Mouse (Mus musculus) liver, postnatal 0 days (tissue): ENCODE results near the gene Tmem132c. TPM values are rescaled to one million over a fixed set of nuclear protein-coding genes. Genes with fewer than 3 reads are reported as not detected.

Experiments
- ATAC-seq: fragments of 200-750 bp; cut with Nextera tagmentation; 2 replicates; pipeline ENCODE4 v1.8.0; 2017; ENCODE audit warnings: mild to moderate bottlenecking, moderate library complexity
- DNase-seq: peaks from one replicate; pipeline ENCODE4 v3.0.0-alpha.2; 2016
- H3K27ac ChIP-seq: fragments of 300-500 bp; sonication (generic); 2 replicates; pipeline ENCODE4 v1.5.1; 2014; ENCODE audit warnings: antibody characterized with exemption, moderate library complexity, mild to moderate bottlenecking, low read depth
- H3K27me3 ChIP-seq: fragments of 300-500 bp; sonication (generic); 2 replicates; pipeline ENCODE4 v1.6.1; 2014; ENCODE audit warnings: low read length, control low read depth, mixed read lengths; ENCODE audit not compliant: insufficient read depth
- H3K36me3 ChIP-seq: fragments of 300-500 bp; sonication (generic); replicated peaks from 2 replicates; pipeline ENCODE4 v1.6.1; 2014; ENCODE audit warnings: mild to moderate bottlenecking, control low read depth, low read length, moderate library complexity, mixed read lengths; ENCODE audit not compliant: insufficient read depth
- H3K4me1 ChIP-seq: fragments of 300-500 bp; sonication (generic); 2 replicates; pipeline ENCODE4 v1.6.1; 2014; ENCODE audit warnings: antibody characterized with exemption, mild to moderate bottlenecking, control low read depth; ENCODE audit not compliant: insufficient read depth
- H3K4me2 ChIP-seq: fragments of 300-500 bp; sonication (generic); 2 replicates; pipeline ENCODE4 v1.6.1; 2014; ENCODE audit warnings: low read depth, mild to moderate bottlenecking, low read length, moderate library complexity, mixed read lengths
- H3K4me3 ChIP-seq: fragments of 300-500 bp; sonication (generic); 2 replicates; pipeline ENCODE4 v1.5.1; 2014; ENCODE audit warnings: low read depth, low read length
- H3K9ac ChIP-seq: fragments of 300-500 bp; sonication (generic); replicated peaks from 2 replicates; pipeline ENCODE4 v1.6.1; 2014; ENCODE audit warnings: mild to moderate bottlenecking, moderate library complexity
- H3K9me3 ChIP-seq: fragments of 300-500 bp; sonication (generic); 2 replicates; pipeline ENCODE4 v1.6.1; 2016; ENCODE audit warnings: mild to moderate bottlenecking, control low read depth, low read length, mixed read lengths
- CTCF ChIP-seq: sonication (generic); IDR thresholded peaks from 2 replicates; pipeline ENCODE4 v1.5.1; 2016; ENCODE audit warnings: antibody characterized with exemption, low read depth
- EP300 ChIP-seq: IDR thresholded peaks from 2 replicates; pipeline ENCODE4 v1.6.1; 2016; ENCODE audit warnings: antibody characterized with exemption, low read depth, mild to moderate bottlenecking
- WGBS: fragments of 180-500 bp; shearing (Covaris S2); extraction: QIAGEN DNeasy Blood & Tissue Kit; methylation state at CpG from one replicate; pipeline ENCODE4 v1.1.7; 2014; ENCODE audit not compliant: insufficient replicate concordance; 5-methylcytosine and 5-hydroxymethylcytosine counted together
- polyA plus RNA-seq: library from polyadenylated mRNA; unstranded; fragments of >200 nt; fragmentation: Nextera tagmentation; extraction: Ambion mirVana; gene quantifications from 2 replicates; pipeline ENCODE4 v1.2.1, GENCODE M21; 2015

Gene Tmem132c
- polyA plus RNA-seq, 1 experiment from 2014 or later, result 0.02 TPM

DNA sequence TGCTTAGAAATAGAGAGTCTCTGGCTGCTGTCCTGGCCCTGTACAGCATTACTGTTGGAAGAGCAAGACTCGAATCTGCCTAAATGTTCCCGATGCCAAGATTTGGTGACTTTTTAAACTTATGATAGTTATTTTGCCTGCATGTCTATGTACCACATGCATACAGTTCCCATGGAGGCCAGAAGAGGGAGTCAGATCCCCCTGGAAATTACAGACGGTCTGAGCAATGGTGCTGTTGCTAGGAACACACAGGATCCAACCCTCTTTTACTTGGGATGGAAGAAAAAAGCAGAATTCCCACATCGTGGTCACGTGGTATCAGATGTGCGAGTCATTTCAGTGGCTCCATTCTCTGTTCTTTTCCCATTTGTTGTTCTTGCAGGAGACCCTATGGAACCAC lies 351.2 kb downstream of the Tmem132c start:
- H3K27me3 ChIP-seq, result no peaks in the 10 kb centered on the region
- no peak overlapping the region for H3K4me3 ChIP-seq
- no peak overlapping the region for H3K9ac ChIP-seq
- no peak overlapping the region for H3K4me2 ChIP-seq
- no peak for TF ChIP-seq EP300
- peak; percentile 63 for TF ChIP-seq CTCF
- H3K27ac ChIP-seq, result no peak overlapping the region
- ATAC-seq, result no peak
- H3K4me1 ChIP-seq, result no peaks in the 10 kb centered on the region
- WGBS, result 73% methylated on average over 6 of the region's 6 CpGs
- no peaks in the 10 kb centered on the region for H3K9me3 ChIP-seq
- DNase-seq, result no peak
- peaks cover 55% of the 10 kb centered on the region for H3K36me3 ChIP-seq

DNA sequence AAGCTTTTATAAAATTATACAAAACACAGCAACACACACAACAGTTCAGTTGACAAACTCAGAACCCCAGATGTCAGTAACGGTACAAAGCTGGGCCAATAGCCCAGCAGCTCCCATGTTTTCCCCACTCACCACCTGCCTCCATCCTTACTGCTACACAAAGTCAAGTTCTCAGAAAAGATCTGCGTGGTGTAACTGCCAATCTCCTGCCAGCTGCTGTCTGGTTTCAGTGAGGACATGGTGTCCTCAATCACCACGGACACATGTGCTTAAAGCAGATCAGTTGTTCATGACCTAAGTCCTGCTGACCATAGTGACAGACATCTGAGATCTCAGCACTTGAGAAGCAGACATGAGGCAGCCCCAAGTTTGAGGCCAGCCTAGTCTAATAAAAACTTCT lies 354.1 kb downstream of the Tmem132c start:
- no peak for DNase-seq
- H3K27me3 ChIP-seq, result no peaks in the 10 kb centered on the region
- peaks cover 82% of the 10 kb centered on the region for H3K36me3 ChIP-seq
- no peak overlapping the region for H3K27ac ChIP-seq
- H3K4me1 ChIP-seq, result no peaks in the 10 kb centered on the region
- TF ChIP-seq CTCF (no peak), EP300 (no peak)
- no peak for ATAC-seq
- no peak overlapping the region for H3K9ac ChIP-seq
- no peak overlapping the region for H3K4me2 ChIP-seq
- H3K9me3 ChIP-seq, result no peaks in the 10 kb centered on the region
- WGBS, result 71% methylated on average over 3 of the region's 3 CpGs
- no peak overlapping the region for H3K4me3 ChIP-seq

DNA sequence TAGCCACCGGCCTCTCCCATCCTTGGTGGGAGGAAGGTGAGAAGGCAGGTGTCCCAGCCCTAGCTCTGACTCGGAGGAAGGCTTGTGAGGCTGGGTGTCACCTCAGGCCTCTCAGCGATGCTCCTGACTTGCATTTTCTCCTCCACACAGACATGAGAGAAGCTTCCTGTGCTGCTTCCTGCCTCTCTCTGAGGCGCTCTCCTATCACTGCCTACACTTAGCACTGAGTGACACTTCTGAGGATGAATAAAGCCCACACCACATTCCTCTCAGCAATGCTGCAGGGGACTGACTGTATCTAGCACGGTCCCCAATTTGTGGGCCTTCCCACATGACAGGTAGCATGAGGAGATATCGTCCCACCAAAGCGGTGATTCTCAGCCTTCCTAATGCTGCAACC lies 355.3 kb downstream of the Tmem132c start:
- Histone ChIP-seq H3K9me3 (no peaks in the 10 kb centered on the region), H3K27ac (no peak overlapping the region), H3K9ac (no peak overlapping the region), H3K27me3 (no peaks in the 10 kb centered on the region), H3K4me2 (no peak overlapping the region), H3K4me1 (no peaks in the 10 kb centered on the region), H3K4me3 (no peak overlapping the region), H3K36me3 (peaks cover 87% of the 10 kb centered on the region)
- no peak for ATAC-seq
- 83% methylated on average over 7 of the region's 7 CpGs for WGBS
- TF ChIP-seq CTCF, result no peak
- TF ChIP-seq EP300, result no peak
- no peak for DNase-seq

DNA sequence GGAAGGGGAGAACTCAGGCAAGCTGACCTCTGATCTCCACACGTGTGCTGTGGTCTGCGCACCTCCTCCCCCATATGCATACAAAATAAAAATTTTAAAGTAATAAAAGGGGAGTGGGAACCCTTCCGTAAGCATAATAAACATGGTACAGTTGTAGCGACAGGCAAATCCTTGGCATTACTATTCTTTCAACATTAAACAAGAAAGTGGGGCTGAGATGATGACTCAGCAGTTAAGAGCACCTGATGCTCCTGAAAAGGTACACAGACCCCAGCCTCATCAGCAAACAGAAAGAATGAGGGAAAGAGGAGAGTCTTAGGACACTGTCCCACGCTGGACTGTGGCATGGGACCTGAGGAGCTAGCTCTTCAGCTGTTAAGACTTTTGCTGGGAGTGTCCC lies 361.4 kb downstream of the Tmem132c start:
- H3K4me2 ChIP-seq, result no peak overlapping the region
- no peak overlapping the region for H3K9ac ChIP-seq
- no peaks in the 10 kb centered on the region for H3K9me3 ChIP-seq
- ATAC-seq (no peak), DNase-seq (no peak)
- no peak overlapping the region for H3K27ac ChIP-seq
- peaks cover 93% of the 10 kb centered on the region for H3K36me3 ChIP-seq
- H3K27me3 ChIP-seq, result no peaks in the 10 kb centered on the region
- no peaks in the 10 kb centered on the region for H3K4me1 ChIP-seq
- TF ChIP-seq EP300, result no peak
- no peak for TF ChIP-seq CTCF
- H3K4me3 ChIP-seq, result no peak overlapping the region
- WGBS, result 88% methylated on average over 5 of the region's 5 CpGs

DNA sequence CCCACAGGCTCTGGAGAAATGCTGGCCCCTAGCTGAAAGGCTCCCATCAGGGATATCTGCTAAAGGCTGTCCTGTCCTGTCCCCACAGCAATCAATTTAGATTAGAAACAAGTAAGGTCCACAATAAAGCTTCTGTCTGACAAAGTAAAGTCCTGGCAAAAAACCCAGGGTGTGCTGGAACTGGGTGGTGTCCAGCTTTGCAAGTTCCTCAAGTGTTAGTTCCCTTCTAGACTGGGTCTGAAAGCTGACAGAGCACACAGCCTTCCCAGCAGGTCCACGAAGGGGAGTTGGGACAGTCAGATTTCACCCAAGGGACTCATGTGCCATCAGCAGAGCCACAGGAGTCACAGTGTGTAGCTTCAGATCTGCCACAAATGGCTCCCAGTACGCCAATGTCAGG lies 365.9 kb downstream of the Tmem132c start:
- H3K4me3 ChIP-seq, result no peak overlapping the region
- DNase-seq, result no peak
- 77% methylated on average over 2 of the region's 2 CpGs for WGBS
- TF ChIP-seq EP300 (no peak), CTCF (no peak)
- no peaks in the 10 kb centered on the region for H3K27me3 ChIP-seq
- H3K27ac ChIP-seq, result no peak overlapping the region
- H3K9ac ChIP-seq, result no peak overlapping the region
- ATAC-seq, result no peak
- no peaks in the 10 kb centered on the region for H3K9me3 ChIP-seq
- peaks cover 31% of the 10 kb centered on the region for H3K4me1 ChIP-seq
- H3K4me2 ChIP-seq, result no peak overlapping the region
- H3K36me3 ChIP-seq, result peaks cover 58% of the 10 kb centered on the region

DNA sequence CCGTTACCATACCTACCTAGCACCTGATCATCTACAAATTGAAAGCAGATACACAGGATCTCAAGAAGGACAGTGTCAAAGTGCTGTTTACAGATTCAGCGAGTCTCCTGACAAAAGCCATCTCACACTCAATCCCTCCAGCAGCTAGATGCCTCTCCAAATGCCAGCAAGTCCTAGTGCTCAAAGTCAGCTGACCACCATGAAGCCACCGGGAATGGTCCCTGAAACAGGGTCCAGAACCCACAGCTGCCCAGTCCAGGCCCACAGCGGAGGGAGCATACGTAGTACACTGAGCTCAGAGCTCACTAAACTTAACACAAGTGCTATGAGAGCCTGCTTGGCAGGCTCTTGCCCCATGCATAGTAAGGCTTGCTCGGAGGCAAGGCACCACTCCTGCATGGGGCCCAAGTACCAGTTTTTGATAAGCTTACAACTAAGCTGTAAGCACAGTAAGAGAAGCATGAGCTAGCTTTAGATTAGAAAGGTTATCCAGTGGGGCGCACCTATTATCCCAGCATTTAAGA lies 367.6 kb downstream of the Tmem132c start:
- DNase-seq (no peak), ATAC-seq (no peak)
- Histone ChIP-seq H3K4me2 (0 out of 2 replicates have a peak overlapping the region, but pooled peaks have one; percentile 6), H3K4me3 (no peak overlapping the region), H3K9me3 (no peaks in the 10 kb centered on the region), H3K36me3 (peaks cover 41% of the 10 kb centered on the region), H3K4me1 (peaks cover 43% of the 10 kb centered on the region), H3K27ac (peak overlapping the region; percentile 91; the same call in 1 of the 2 replicates), H3K27me3 (no peaks in the 10 kb centered on the region), H3K9ac (0 out of 2 replicates have a peak overlapping the region, but pooled peaks have one; percentile 7)
- 81% methylated on average over 7 of the region's 7 CpGs for WGBS
- TF ChIP-seq CTCF (no peak), EP300 (no peak)
